Mouse (Mus musculus): ENCODE data around the gene Tekt5. TPM values are rescaled to one million over a fixed set of nuclear protein-coding genes. Genes with fewer than 3 reads are reported as not detected.

Gene Tekt5
- polyA plus RNA-seq, 1 experiment from 2014 or later, result 0.11 TPM

DNA sequence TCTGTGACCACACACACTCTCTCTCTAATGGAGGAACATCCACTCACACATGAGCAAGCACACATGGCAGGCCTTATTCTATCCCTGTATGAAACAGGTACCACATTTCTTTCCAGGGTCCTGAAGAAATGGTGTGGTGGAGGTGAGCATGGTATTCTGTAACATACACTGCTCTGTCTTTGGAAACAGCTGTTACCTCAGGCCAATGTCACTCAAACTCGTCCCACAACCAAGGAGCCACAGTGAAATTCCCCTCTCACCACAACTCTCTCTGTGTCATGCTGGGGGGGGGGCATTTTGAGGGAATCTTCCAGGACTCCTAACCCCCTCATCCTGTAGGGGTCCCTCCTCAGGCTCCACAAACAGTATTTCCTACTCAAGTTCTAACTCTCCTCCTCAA, 36.6 kb upstream of the Tekt5 start:
- Histone ChIP-seq H3K27me3 (ENCODE audit: control insufficient read depth, insufficient read depth, low read length) (no peaks in the 10 kb centered on the region), H3K9me3 (replicated peaks; ENCODE audit: control insufficient read depth, low read length) (no peaks in the 10 kb centered on the region), H3K4me1 (ENCODE audit: control insufficient read depth, insufficient read depth, low read length) (no peaks in the 10 kb centered on the region), H3K4me2 (ENCODE audit: low read depth, low read length) (no peak overlapping the region), H3K27ac (replicated peaks; ENCODE audit: low read depth, low read length) (no peak overlapping the region), H3K36me3 (replicated peaks; ENCODE audit: control insufficient read depth, insufficient read depth, low read depth, low read length) (no peaks in the 10 kb centered on the region), H3K4me3 (ENCODE audit: low read depth, low read length) (no peak overlapping the region), H3K9ac (replicated peaks; ENCODE audit: low read length) (no peak overlapping the region)
- no peak for DNase-seq (ENCODE audit: low spot score)
- no peak for ATAC-seq (replicated peaks; ENCODE audit: insufficient number of reproducible peaks, low FRiP score, low TSS enrichment, low read depth)
- WGBS, result 63% methylated on average over 1 of the region's 1 CpGs

- H3K27me3 ChIP-seq (ENCODE audit: control insufficient read depth, insufficient read depth, low read length), result no peaks in the 10 kb centered on the region
- no peak overlapping the region for H3K4me3 ChIP-seq (ENCODE audit: low read depth, low read length)
- WGBS, result 91% methylated on average over 9 of the region's 9 CpGs
- DNase-seq (ENCODE audit: low spot score) (no peak), ATAC-seq (replicated peaks; ENCODE audit: insufficient number of reproducible peaks, low FRiP score, low TSS enrichment, low read depth) (no peak)
- H3K4me2 ChIP-seq (ENCODE audit: low read depth, low read length), result no peak overlapping the region
- no peak overlapping the region for H3K9ac ChIP-seq (replicated peaks; ENCODE audit: low read length)
- H3K36me3 ChIP-seq (replicated peaks; ENCODE audit: control insufficient read depth, insufficient read depth, low read depth, low read length), result peaks cover 13% of the 10 kb centered on the region
- H3K4me1 ChIP-seq (ENCODE audit: control insufficient read depth, insufficient read depth, low read length), result no peaks in the 10 kb centered on the region
- no peak overlapping the region for H3K27ac ChIP-seq (replicated peaks; ENCODE audit: low read depth, low read length)
- H3K9me3 ChIP-seq (replicated peaks; ENCODE audit: control insufficient read depth, low read length), result no peaks in the 10 kb centered on the region
Measured at GRCm38 (mm10) chr16:10420447-10421054, 25.3 kb upstream of the Tekt5 start.

- DNase-seq (ENCODE audit: low spot score), result no peak
- Histone ChIP-seq H3K36me3 (replicated peaks; ENCODE audit: control insufficient read depth, insufficient read depth, low read depth, low read length) (peaks cover 10% of the 10 kb centered on the region), H3K27ac (replicated peaks; ENCODE audit: low read depth, low read length) (no peak overlapping the region), H3K4me3 (ENCODE audit: low read depth, low read length) (no peak overlapping the region), H3K27me3 (ENCODE audit: control insufficient read depth, insufficient read depth, low read length) (no peaks in the 10 kb centered on the region), H3K4me1 (ENCODE audit: control insufficient read depth, insufficient read depth, low read length) (no peaks in the 10 kb centered on the region), H3K4me2 (ENCODE audit: low read depth, low read length) (no peak overlapping the region), H3K9ac (replicated peaks; ENCODE audit: low read length) (no peak overlapping the region), H3K9me3 (replicated peaks; ENCODE audit: control insufficient read depth, low read length) (no peaks in the 10 kb centered on the region)
- ATAC-seq (replicated peaks; ENCODE audit: insufficient number of reproducible peaks, low FRiP score, low TSS enrichment, low read depth), result no peak
- WGBS, result 93% methylated on average over 9 of the region's 9 CpGs
Measured at GRCm38 (mm10) chr16:10417723-10418259, 22.5 kb upstream of the Tekt5 start.

DNA sequence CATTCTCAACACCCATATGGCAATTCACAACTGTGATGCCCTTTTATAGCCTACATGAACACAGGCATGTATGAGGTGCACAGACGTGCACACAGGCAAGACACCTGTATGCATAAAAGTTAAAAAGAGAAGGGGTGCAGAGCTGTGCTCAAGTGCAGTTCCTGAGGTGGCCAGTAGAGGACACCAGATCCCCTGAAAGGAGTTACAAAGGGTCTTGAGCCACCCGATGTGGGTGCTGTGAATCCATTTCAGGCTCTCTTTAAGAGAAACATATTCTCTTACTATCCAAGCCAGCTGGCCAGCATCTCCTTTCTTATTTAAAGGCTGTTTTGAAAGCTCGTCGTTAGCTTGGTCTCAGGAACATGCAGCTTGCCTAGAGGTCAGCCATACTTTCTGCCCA, 21.6 kb upstream of the Tekt5 start:
- H3K27me3 ChIP-seq (ENCODE audit: control insufficient read depth, insufficient read depth, low read length), result no peaks in the 10 kb centered on the region
- no peak for DNase-seq (ENCODE audit: low spot score)
- no peaks in the 10 kb centered on the region for H3K9me3 ChIP-seq (replicated peaks; ENCODE audit: control insufficient read depth, low read length)
- no peaks in the 10 kb centered on the region for H3K4me1 ChIP-seq (ENCODE audit: control insufficient read depth, insufficient read depth, low read length)
- no peak overlapping the region for H3K27ac ChIP-seq (replicated peaks; ENCODE audit: low read depth, low read length)
- no peak overlapping the region for H3K4me3 ChIP-seq (ENCODE audit: low read depth, low read length)
- no peak overlapping the region for H3K4me2 ChIP-seq (ENCODE audit: low read depth, low read length)
- ATAC-seq (replicated peaks; ENCODE audit: insufficient number of reproducible peaks, low FRiP score, low TSS enrichment, low read depth), result no peak
- H3K36me3 ChIP-seq (replicated peaks; ENCODE audit: control insufficient read depth, insufficient read depth, low read depth, low read length), result peaks cover 10% of the 10 kb centered on the region
- H3K9ac ChIP-seq (replicated peaks; ENCODE audit: low read length), result no peak overlapping the region
- 93% methylated on average over 4 of the region's 4 CpGs for WGBS

DNA sequence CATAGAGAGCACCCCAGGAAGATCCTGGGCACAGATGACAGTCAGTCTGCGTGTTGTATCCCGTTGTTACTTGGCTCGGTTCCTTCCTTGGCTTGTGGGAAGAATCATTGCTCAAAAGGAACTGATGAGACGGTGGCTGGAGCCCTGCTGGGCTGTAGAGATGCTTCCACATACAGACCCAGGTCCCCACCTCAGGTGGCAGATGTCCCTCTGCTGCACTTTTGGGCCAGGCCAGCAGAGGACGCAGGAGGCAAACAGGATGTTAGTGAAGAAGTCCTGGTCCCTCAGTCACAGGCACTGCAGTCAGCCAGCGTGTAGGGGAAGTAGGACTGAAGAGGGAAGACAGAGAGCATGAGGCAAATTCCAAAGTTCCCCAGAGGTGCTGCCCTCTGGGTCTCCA, 20.7 kb upstream of the Tekt5 start:
- no peaks in the 10 kb centered on the region for H3K9me3 ChIP-seq (replicated peaks; ENCODE audit: control insufficient read depth, low read length)
- H3K4me3 ChIP-seq (ENCODE audit: low read depth, low read length), result no peak overlapping the region
- DNase-seq (ENCODE audit: low spot score), result no peak
- no peak overlapping the region for H3K9ac ChIP-seq (replicated peaks; ENCODE audit: low read length)
- no peak overlapping the region for H3K27ac ChIP-seq (replicated peaks; ENCODE audit: low read depth, low read length)
- no peak overlapping the region for H3K4me2 ChIP-seq (ENCODE audit: low read depth, low read length)
- peaks cover 10% of the 10 kb centered on the region for H3K36me3 ChIP-seq (replicated peaks; ENCODE audit: control insufficient read depth, insufficient read depth, low read depth, low read length)
- no peaks in the 10 kb centered on the region for H3K4me1 ChIP-seq (ENCODE audit: control insufficient read depth, insufficient read depth, low read length)
- ATAC-seq (replicated peaks; ENCODE audit: insufficient number of reproducible peaks, low FRiP score, low TSS enrichment, low read depth), result no peak
- 79% methylated on average over 6 of the region's 6 CpGs for WGBS
- H3K27me3 ChIP-seq (ENCODE audit: control insufficient read depth, insufficient read depth, low read length), result no peaks in the 10 kb centered on the region

- DNase-seq (ENCODE audit: low spot score), result peak; percentile 96
- peak within 1 kb of the TSS; percentile 52 for H3K4me2 ChIP-seq (ENCODE audit: low read depth, low read length)
- peak; percentile 95 for ATAC-seq (replicated peaks; ENCODE audit: insufficient number of reproducible peaks, low FRiP score, low TSS enrichment, low read depth)
Measured at GRCm38 (mm10) chr16:10411764-10412746, 16.8 kb upstream of the Tekt5 start, which contains the start of gene Nubp1. Nubp1 (plus strand) TSS chr16:10411948.

DNA sequence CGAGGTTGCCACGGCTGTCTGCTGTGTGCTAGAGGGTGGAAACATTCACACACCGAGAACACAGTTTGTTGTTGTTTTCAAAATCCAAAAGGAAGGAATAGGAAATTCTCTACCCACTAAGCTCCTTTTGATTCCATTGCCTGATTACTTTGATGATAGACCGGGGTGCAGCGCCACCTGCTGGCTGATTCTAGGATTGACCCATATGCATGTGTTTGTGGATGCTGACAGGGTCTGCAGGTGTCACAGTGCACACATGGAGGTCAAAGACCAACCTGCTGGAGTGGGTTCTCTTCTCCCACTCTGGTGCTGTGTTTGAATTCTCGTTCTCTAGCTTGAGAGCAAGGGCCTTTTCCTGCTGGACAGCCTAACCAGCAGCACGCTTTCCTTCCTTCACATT, 3.9 kb upstream of the Tekt5 start:
- Histone ChIP-seq H3K4me3 (ENCODE audit: low read depth, low read length) (no peak overlapping the region), H3K27ac (replicated peaks; ENCODE audit: low read depth, low read length) (no peak overlapping the region), H3K9ac (replicated peaks; ENCODE audit: low read length) (no peak overlapping the region), H3K27me3 (ENCODE audit: control insufficient read depth, insufficient read depth, low read length) (peaks cover 6% of the 10 kb centered on the region; the same call in 1 of the 2 replicates), H3K9me3 (replicated peaks; ENCODE audit: control insufficient read depth, low read length) (no peaks in the 10 kb centered on the region), H3K4me1 (ENCODE audit: control insufficient read depth, insufficient read depth, low read length) (no peaks in the 10 kb centered on the region), H3K4me2 (ENCODE audit: low read depth, low read length) (no peak overlapping the region), H3K36me3 (replicated peaks; ENCODE audit: control insufficient read depth, insufficient read depth, low read depth, low read length) (no peaks in the 10 kb centered on the region)
- DNase-seq (ENCODE audit: low spot score), result peak; percentile 85
- ATAC-seq (replicated peaks; ENCODE audit: insufficient number of reproducible peaks, low FRiP score, low TSS enrichment, low read depth), result no peak
- WGBS, result 30% methylated on average over 7 of the region's 7 CpGs

More at GRCm38 (mm10) chr16:10411764-10412746, 16.8 kb upstream of the Tekt5 start, which contains the start of gene Nubp1:
- Histone ChIP-seq H3K4me3 (ENCODE audit: low read depth, low read length) (peak within 1 kb of the TSS; percentile 60), H3K9ac (replicated peaks; ENCODE audit: low read length) (peak within 1 kb of the TSS; percentile 73), H3K9me3 (replicated peaks; ENCODE audit: control insufficient read depth, low read length) (no peaks in the 10 kb centered on the region), H3K4me1 (ENCODE audit: control insufficient read depth, insufficient read depth, low read length) (no peaks in the 10 kb centered on the region), H3K27ac (replicated peaks; ENCODE audit: low read depth, low read length) (peak within 1 kb of the TSS; percentile 78), H3K27me3 (ENCODE audit: control insufficient read depth, insufficient read depth, low read length) (no peaks in the 10 kb centered on the region), H3K36me3 (replicated peaks; ENCODE audit: control insufficient read depth, insufficient read depth, low read depth, low read length) (peaks cover 2% of the 10 kb centered on the region)
- WGBS, result 3% methylated on average over 56 of the region's 56 CpGs
